Mouse (Mus musculus) thymus, postnatal 36 days (tissue): ENCODE data around the gene Pdk1.
A peak's percentile ranks its signal among the peaks of the same experiment; 100 is the strongest.

ENCODE experiments used
- DNase-seq, 2 experiments: peaks; one replicate each; pipeline ENCODE4 v3.0.0; 2022; ENCODE audit warnings: mixed read lengths in 2 of 2

Gene Pdk1

DNA sequence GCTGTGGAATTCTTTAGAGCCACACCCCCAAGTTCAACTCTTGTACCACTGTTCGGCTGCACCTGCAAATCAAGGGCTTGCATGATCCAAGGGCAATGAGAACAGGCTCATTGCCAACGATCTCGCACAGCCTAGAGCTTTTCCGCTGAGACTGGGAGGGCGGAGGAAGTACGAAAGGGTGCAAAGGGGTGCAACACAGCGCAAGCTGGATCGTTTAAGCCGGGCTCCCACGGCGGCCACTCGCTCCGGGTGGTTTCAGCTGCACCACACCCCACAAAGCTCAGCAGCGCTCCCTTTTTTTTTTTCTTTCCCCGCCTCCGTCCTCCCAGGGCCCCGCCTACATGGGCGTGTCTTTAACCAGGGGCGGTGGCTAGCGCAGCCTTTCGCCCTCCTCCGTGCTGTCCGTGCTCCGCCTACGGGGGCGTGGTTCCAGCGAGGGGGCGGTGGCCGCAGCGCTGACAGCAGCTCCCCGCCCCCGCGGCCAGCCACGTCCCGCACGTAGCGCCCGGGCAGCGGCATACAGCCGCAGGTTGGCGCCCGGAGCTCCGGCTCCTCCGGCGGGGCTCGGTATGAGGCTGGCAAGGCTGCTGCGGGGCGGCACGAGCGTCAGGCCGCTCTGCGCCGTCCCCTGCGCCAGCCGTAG is at the start of gene Pdk1:
TSS of gene Pdk1 (plus strand) at position 424 of the 643 bp plus-strand sequence.
- peak; percentile 99 to 100 for DNase-seq

DNA sequence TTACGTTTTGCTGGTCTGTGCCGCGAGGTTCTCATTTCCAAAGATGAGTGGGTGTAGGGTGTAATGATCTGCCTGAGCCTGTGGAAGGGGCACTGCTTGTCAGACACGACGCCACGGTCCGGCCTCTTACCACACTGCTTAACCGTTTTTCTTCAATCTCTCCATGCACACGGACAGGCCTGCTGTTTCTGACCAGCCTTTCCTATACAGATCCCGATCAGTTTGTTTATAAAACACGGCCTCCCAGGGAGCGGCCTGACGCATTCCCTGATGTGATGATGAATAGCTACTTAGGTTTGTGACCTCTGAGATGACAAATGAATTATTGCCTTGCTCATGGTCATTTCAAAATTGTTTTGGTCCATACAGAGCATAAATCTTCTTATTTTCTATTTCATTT is 48.9 kb upstream of the Pdk1 start:
- DNase-seq: no peak

DNA sequence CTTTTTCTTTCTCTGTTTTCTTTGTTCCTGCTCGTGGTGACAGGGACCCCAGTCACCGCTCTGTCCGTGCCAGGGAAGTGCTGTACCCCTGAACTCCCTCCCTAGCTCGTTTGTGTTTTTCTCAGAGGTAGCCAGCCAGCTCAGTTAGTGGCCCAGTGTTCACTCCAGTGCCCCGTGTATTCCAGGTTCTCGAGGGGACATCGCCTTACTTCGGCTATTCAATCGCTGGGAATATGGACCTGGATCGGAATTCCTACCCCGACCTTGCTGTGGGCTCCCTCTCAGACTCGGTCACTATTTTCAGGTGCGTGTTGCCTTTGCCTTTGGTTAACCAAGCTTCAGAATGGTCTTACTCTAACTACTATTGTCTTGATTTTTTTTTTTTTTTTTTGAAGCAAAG is 45.3 kb upstream of the Pdk1 start:
- DNase-seq: no peak

DNA sequence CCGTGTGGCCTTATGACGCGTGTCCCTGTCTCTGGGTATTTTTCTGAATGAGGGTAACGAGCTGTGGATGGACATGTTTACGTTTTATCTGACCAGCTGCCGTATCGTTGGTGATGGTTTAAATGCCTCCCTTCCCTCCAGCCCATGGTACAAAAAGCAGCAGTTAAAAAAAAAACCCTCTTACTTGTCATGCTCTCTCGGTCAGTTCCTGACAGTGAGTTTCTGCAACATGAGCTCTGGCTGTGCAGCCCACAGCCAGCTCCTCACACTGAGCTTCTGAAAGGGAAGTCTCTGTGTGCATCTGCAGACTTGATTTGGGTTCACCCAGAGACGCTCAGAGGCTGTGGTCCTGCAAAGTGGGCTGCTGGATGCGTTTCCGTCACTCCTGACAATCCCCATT is 44.1 kb upstream of the Pdk1 start:
- no peak for DNase-seq

DNA sequence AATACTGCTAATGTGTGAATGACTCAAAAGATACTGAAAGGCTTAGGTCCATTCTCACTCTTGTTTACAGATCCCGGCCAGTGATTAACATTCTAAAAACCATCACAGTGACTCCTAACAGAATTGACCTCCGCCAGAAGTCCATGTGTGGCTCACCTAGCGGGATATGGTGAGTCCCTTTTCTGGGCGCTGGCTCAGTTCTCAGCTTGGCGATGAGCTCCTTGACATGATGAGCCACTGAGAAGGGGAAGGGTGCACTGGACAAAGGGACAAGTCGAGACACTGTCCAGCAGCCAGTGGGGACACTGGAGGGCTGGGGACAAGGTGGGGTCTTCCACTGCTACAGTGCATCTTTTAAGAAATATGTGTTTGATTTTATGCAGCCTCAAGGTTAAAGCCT is 39.4 kb upstream of the Pdk1 start:
- no peak for DNase-seq

DNA sequence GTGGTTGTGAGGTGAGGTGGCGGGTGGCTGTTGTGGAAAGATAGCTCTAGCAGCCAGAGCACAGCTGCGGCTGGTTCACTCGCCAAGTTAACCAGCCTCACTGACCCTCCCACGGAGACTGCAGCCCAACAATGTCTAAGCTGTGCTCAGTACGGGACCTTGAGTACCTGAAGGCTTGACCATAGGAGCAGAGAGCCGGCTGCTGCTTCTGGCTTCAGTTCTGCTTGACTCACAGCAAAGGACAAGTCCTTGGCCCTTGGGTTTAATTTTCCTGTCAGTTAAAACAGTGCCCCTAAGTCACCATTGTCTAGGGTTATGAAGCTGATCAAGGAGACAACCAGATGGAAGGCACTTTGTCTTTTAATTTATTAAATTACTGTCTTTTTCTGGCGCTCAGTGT is 38.7 kb upstream of the Pdk1 start:
- no peak for DNase-seq

DNA sequence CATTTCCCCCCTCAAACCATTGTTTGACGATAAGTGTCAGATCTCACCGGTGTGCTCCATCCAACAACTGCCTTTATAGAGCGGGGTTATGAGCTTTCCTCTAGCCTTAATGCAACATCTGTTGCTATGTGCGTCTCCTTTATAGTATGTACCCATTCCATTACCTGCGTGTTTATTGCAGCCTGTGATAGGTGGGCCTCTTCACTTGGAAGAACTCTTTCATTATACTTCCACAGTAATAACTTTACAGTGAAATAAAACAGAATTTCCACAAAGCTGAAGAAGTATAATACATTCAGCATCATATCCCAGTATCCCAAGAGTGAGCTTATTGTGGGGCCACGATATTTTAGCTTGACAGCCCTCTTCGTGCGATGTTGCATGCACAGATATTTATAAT is 37.5 kb upstream of the Pdk1 start:
- DNase-seq: no peak

DNA sequence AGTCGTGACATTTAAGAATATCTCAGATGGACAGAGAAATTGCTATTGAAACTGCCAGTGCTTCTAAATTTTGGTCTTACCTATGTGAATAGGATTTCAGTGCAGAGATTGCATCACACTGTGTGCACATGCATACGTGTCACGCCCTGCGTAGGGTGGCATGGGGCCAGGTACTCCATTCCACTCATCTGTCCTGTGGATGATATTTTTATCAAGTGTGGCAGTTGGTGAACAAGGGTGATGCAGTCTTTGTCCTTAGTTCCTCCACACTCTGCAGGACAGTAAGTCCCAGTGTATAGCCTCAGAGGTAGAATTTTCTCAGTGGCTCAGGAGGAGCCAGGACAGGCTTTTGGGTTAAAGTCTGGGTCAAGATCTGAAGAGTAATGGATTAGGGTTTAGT is 36.8 kb upstream of the Pdk1 start:
- DNase-seq: no peak

DNA sequence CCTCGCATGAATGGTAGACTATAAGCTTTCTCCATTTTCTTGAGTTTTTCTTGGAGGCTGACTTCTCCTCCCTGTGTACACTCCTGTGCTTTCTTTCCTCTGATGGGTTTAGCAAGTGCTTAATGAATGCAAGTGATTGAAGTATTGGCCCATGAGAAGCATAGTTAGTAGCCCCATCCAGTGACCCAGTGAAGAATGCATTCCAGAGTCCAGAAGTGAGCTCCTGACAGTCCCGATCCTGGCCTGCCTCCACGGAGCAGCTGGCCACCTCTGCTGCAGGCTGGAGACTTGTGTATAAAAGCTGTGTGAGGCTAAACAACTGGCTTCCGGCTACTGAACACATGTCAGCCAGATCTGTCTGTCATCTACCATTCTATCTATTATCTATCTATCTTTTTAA is 35.8 kb upstream of the Pdk1 start:
- DNase-seq: no peak

DNA sequence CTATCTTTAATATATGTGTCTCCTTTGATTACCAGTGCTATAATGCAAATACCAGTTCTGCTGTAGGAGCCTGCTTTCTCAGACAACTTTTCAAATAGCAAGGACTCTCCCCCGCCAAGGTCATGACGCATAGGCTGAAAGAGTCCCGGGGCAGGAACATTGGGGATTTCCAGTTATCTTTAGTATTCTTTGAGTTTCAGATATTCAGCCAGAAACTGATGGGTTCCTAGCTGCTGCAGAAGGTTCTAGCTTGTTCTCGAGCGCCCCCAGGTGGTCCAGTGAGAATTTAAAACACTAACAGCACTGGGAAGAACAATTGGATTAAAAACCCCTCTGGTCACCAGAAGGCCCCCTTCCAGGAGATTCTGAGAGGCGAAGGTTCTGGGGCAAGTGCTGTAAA is 35.2 kb upstream of the Pdk1 start:
- DNase-seq: peak; percentile 55 to 69

DNA sequence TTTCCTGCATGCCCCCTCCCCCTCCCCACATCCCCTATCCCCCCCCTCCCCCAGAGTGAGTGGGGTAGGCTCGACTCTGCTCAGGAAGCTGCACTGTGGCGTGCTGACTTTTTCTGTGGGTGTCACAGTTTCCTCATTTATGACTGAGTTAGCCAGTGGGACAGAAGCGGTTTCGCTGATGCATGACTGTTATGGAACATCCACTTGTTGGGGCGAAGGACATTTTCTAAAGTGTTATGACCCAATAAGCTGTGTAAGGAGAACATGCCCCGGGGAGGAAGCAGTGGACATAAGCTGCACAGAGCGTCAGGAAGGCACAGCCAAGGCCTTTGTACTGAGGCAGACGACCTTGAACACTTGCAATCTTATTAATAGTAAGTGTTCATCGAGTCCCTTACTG is 29.7 kb upstream of the Pdk1 start:
- peak; percentile 26 to 53 for DNase-seq

DNA sequence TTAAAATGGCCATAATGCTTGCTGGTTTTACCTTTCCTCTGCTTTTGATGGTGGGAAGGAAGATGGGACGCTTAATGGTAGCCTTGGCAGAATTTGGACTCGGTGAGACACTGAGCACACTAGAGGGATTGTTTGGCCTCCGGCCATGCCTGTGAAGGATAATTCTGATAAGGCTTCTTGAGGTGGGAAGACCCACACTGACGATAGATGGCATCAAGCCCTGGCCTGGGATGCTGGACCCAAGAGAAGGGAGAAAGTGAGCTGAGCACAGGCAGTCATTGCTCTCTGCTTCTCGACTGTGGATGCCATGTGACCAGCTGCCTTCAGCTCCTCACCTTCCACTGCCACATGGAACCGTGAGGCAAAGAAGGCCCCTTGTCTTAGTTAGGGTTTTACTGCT is 28.1 kb upstream of the Pdk1 start:
- DNase-seq: no peak

DNA sequence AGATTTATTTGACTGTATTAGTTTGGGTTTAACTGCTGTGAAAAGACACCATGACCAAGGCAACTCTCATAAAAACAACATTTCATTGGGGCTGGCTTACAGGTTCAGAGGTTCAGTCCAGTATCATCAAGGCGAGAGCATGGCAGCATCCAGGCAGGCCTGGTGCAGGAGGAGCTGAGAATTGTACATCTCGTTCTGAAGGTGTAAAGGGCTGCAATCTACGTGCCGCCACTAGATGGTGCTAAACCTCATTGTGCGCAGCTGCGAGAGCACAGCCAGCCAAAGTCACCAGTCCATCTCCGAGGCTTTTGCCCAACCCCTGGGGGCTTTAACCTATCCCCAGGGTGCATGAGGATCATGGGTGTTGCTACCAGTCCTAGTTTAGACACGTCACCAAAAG is 20.9 kb upstream of the Pdk1 start:
- peak; percentile 60 to 68 for DNase-seq

DNA sequence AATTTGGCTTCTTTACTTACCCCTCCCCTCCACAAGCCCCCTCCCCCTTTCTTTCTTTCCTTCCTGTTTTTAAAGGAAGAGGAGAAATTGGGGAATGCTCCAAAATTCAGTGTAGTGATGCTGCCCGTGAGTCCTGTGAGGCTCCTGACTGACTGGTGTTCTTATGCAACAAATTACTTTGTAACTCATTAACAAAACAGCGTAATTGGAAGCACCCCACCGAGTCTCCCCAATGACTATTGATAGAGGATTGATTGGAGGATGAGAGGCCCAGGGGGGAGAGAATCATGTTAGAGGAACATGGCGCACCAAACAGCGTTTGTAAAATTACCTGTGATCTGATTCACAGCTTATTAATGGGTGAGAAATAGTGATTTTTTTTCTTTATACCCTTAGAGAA is 17.9 kb upstream of the Pdk1 start:
- no peak for DNase-seq

DNA sequence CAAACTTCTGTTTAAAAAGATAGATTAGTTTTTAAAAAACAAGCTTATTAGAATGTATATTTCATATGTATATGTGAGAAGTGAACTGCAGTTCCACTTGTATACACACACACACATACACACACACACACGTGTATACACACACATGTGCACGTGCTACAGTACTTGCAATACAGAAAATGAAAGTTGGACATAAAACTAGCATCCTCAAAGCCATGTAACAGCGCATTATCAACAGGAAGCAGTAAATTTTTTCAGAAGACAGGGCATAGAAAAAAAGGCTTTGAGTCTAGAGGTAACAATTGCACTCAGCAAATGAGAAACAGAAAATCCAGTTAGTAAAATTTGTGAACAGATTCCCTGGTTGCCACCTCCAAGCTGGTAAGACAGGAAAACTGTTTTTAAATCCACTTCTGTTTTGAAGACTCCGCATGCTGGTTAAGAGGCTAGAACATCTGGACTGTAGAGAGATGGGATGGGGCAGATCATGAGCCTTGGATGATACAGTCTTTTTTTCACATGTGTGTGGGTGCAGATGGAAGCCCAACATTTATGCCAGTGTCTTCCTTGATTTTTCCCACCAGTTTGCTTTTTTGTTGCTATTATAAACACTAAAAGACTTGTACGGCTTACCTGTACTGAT is 9.4 kb upstream of the Pdk1 start:
- no peak for DNase-seq

DNA sequence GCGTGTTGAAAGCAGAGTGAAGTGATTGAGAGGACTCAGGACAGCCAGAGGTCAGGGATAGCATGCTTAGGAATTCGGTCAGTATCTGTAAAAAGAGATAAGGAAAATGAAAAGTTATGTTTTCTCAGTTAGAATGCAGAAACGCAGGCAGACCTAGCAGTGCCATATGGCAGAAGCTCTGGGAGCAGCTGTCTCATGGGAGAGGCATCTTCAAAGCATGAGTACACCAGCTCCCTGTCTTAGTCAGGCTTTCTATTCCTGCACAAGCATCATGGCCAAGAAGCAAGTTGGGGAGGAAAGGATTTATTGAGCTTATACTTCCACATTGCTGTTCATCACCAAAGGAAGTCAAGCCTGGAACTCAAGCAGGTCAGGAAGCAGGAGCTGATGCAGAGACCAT is 8.0 kb upstream of the Pdk1 start:
- no peak for DNase-seq

DNA sequence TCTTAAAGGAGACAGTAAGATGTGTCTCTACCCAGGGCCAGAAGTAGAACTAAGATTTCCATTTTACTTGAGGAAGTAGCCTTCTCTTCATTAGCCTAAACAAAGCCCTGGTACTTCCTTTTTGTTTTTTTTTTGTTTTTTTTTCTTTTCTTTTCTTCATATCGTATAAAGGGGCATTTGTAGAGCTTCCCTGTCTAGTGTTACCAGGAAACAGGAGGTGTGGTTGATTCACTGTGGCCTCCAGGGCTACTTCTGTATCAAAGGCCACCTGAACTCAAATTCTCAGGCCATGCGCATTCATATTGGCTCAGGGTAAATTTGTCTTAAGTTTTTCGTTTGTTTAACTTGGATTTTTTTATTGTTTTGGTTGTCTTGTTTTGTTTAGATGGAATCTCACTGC is 7.1 kb upstream of the Pdk1 start:
- no peak for DNase-seq

DNA sequence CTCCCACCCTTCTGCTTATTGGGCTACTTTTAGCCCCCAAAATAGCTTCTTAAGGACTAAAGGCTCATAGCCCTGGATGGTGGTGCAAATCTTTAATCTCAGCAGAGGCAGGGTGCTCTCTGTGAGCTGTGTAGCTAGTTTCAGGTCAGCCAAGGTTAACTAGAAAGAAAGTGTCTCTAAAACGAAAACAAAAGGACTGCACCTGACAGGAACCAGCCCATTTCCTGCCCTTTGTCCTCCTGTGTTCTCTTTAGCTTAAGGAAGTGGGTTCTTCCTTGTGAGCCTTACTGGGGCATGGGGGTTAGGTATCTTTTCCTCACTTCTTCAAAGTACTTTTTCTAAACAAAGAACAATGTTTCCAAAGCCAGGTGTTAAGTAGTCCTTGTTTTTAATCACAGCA is 6.5 kb upstream of the Pdk1 start:
- peak; percentile 43 to 61 for DNase-seq

DNA sequence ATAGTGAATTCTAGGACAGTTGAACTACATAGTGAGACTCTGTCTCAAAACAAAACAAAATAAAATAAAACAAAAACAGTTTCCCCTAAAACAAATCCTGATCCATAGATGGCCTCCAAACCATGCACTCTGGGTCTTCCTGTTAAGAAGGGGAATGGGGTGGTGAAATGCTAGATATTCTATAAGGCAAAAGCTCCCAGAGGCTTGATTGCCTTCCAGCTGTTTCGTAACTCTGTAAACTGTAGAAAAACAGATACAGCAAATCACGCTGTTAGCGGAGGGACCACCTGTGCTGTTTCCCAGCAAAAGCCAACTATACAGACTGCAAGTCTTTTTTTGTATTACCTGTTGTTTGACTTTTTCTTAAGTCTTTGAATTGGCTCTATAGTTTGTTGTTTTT is 6.0 kb upstream of the Pdk1 start:
- DNase-seq: peak in 1 of 2 experiments; percentile 37

DNA sequence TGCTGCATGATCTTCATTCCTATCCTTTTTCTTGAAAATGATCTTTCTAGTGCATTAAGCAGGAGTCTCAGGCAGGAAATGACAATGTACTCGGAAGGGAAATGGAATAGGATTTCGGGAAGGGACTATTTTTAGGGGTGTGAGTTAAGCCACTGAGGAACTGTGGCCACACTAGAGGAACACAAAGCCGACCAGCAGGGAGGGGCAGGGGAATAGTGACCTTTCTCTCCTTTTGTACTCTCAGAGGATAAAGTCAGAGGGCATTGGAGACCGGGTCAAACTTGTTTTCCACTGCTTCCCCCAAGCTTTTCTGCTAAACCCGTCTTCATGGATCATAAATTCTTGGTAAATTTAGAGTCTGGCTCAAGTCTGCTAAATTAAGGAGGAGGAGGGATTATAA is 5.5 kb upstream of the Pdk1 start:
- DNase-seq: no peak

DNA sequence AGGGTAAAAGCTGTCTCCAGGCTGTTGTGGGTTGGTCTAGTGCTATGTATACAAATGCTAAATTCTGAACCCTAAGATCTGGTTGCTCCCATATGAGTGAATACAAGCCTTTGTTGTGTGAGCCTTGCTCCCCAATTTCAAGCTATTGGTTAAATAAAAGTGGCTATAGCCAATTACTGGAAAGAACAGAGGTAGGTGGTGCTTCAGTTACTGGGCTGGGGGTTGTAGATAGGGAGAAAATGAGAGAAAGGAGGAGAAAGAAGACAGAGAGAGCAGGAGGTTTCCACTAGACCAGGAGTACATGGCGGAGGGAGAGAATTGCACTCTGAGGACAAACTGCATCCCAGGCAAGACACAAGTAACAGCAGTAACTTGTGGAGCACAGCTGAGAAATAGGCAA is 4.8 kb upstream of the Pdk1 start:
- DNase-seq: no peak

DNA sequence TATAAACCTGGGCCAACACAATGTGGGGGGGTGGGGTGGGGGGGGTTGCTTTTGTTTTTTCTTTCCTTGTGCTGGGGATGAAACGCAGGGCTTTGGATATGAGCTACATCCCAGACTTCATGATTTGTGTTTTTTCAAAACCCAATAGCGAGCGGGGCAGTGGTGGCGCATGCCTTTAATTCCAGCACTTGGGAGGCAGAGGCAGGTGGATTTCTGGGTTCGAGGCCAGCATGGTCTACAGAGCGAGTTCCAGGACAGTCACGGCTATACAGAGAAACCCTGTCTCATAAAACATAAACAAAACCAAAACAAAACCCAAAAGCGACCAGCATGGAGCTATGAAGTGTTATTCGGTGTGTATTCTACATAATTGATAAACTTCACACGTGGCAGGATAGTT is 883 bp upstream of the Pdk1 start:
- DNase-seq: no peak

DNA sequence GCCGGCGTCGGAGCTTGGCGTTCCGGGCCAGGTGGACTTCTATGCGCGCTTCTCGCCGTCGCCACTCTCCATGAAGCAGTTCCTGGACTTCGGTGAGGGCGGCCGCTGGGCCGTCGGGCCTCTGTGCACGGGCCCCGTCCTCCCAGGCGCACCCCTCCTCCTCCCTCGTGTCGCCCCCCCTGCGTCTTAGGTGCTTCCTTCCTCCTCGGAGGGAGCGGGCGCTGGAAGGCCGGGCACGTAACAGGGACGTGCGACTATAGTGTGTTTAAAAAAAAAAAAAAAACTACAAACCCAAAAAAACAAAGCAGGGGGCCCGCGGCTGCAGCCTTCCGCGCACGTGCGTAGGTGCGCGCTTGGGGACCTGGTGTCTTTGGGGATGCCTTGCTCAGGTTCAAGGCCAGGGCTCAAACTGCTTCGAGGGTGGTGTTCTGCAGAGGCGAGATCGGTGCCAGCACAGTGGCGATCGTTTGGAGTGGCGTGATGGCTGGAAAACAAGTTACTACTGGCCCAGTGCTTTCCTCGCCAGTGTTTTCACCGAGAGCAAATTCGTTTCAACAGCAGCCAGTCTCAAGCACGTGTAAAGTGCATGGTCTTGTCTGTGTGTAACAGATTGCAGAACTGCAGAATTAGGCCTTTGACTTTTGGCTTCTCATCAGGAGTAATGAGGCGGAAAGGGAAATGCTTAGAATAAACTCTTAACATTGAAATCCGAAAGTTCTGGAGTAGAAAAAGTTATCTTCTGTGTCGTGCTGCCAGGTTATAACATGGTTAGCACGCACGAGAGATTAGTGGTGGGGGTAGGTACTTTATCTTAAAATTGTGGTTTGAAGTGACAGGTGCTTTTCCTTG is 674 bp downstream of the Pdk1 start:
- peak; percentile 78 to 88 for DNase-seq

DNA sequence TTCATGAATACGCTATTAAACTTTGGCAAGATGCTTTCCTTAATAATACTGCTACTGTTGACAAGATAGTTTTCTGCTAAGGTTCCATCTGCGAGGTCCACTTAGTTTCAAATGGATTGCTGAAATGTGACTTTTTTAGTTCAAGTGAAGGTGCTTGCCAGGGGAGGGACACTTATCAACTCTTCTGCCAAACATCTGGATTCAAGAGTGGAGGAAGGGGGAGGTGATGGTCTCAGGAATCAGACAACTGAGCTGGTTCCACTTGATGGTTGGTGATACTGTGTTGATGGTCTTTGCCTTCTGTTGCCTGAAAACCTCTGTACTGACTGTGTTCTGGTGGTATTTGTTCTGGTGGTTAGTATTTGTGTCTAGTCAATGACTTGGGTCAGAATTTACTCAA is 1.4 kb downstream of the Pdk1 start:
- no peak for DNase-seq
